Mouse (Mus musculus): ENCODE data around the gene Nlrp9c. TPM values are rescaled to one million over a fixed set of nuclear protein-coding genes. Genes with fewer than 3 reads are reported as not detected.
"Not testable (repeated sequence)": the region's sequence is repeated elsewhere in the genome, so short reads cannot be mapped to it uniquely, and the experiment has no call there.

Gene Nlrp9c
- not detected for total RNA-seq (2021)

- intact Hi-C loops (cut with DNase I); DNase-seq: not testable (repeated sequence)
Observed at GRCm38 (mm10) chr7:26403600-26403999, at the start of gene Nlrp9c. Gene Nlrp9c, minus strand, starts transcription at chr7:26403700.

- no peak for DNase-seq
- intact Hi-C loops (cut with DNase I), result no loop called here
Observed at GRCm38 (mm10) chr7:26434813-26435212, 31.3 kb upstream of the Nlrp9c start, which contains the start of gene Nlrp4a. Gene Nlrp4a, plus strand, starts transcription at chr7:26435113.

GRCm38 (mm10) chr7:26391811-26392210 is 11.7 kb downstream of the Nlrp9c start:
- intact Hi-C loops (cut with DNase I); DNase-seq: not testable (repeated sequence)

- intact Hi-C loops (cut with DNase I); DNase-seq: not testable (repeated sequence)
Observed at GRCm38 (mm10) chr7:26391137-26391536, 12.4 kb downstream of the Nlrp9c start.

- intact Hi-C loops (cut with DNase I); DNase-seq: not testable (repeated sequence)
Observed at GRCm38 (mm10) chr7:26386691-26387090, 16.8 kb downstream of the Nlrp9c start.

GRCm38 (mm10) chr7:26380807-26381206 is 22.7 kb downstream of the Nlrp9c start:
- intact Hi-C loops (cut with DNase I), result no loop called here
- DNase-seq, result no peak

GRCm38 (mm10) chr7:26373221-26373620 is 30.3 kb downstream of the Nlrp9c start:
- intact Hi-C loops (cut with DNase I); DNase-seq: not testable (repeated sequence)

GRCm38 (mm10) chr7:26356719-26357118 is 46.8 kb downstream of the Nlrp9c start:
- intact Hi-C loops (cut with DNase I); DNase-seq: not testable (repeated sequence)

GRCm38 (mm10) chr7:26352258-26352657 is 51.2 kb downstream of the Nlrp9c start:
- intact Hi-C loops (cut with DNase I); DNase-seq: not testable (repeated sequence)

GRCm38 (mm10) chr7:26350177-26350576 is 53.3 kb downstream of the Nlrp9c start:
- intact Hi-C loops (cut with DNase I); DNase-seq: not testable (repeated sequence)

- intact Hi-C loops (cut with DNase I); DNase-seq: not testable (repeated sequence)
Observed at GRCm38 (mm10) chr7:26320361-26320760, 83.1 kb downstream of the Nlrp9c start.

- intact Hi-C loops (cut with DNase I); DNase-seq: not testable (repeated sequence)
Observed at GRCm38 (mm10) chr7:26315809-26316208, 87.7 kb downstream of the Nlrp9c start.

- DNase-seq; intact Hi-C loops (cut with DNase I): not testable (repeated sequence)
Observed at GRCm38 (mm10) chr7:26315194-26315593, 88.3 kb downstream of the Nlrp9c start.

- DNase-seq; intact Hi-C loops (cut with DNase I): not testable (repeated sequence)
Observed at GRCm38 (mm10) chr7:26311786-26312185, 91.7 kb downstream of the Nlrp9c start.

- not testable (repeated sequence) for DNase-seq
Observed at GRCm38 (mm10) chr7:26306926-26307325, 96.6 kb downstream of the Nlrp9c start, which contains the start of gene Cyp2a4. Gene Cyp2a4, plus strand, starts transcription at chr7:26307169.

GRCm38 (mm10) chr7:26303429-26304166 is 99.9 kb downstream of the Nlrp9c start:
- DNase-seq; intact Hi-C loops (cut with DNase I): not testable (repeated sequence)

More at GRCm38 (mm10) chr7:26306926-26307325, 96.6 kb downstream of the Nlrp9c start, which contains the start of gene Cyp2a4:
- intact Hi-C loops (cut with DNase I), result not testable (repeated sequence)

Other genes with a start within 250 kb of the Nlrp9c start
- gene Cyp2b9, start 230.3 kb downstream of the Nlrp9c start, total RNA-seq (2021), result not detected
- not detected for gene Vmn1r184, start 143.4 kb downstream of the Nlrp9c start, total RNA-seq (2021)
- gene Cyp2a4, start 96.5 kb downstream of the Nlrp9c start, total RNA-seq (2021), result not detected
- not detected for gene Nlrp4a, start 31.4 kb upstream of the Nlrp9c start, total RNA-seq (2021)
- gene Nlrp9a, start 131.3 kb upstream of the Nlrp9c start, total RNA-seq (2021), result not detected
- gene Vmn1r185, start 214.8 kb upstream of the Nlrp9c start, total RNA-seq (2021), result not detected

All from left cerebral cortex, postnatal 4 days (tissue).